Mouse (Mus musculus) limb, embryonic 14.5 days (tissue): ENCODE results near the gene Ubald1. TPM values are rescaled to one million over a fixed set of nuclear protein-coding genes. Genes with fewer than 3 reads are reported as not detected.

Source experiments
- ATAC-seq: fragments of 200-750 bp; cut with Nextera tagmentation; 2 replicates; pipeline ENCODE4 v1.8.0; 2017; ENCODE audit warnings: low read depth, moderate number of reproducible peaks, moderate TSS enrichment; ENCODE audit not compliant: low FRiP score
- DNase-seq: peaks from one replicate; pipeline ENCODE4 v3.0.0-alpha.2; 2015; ENCODE audit warnings: low spot score
- H3K27ac ChIP-seq: fragments of 300-500 bp; sonication (generic); replicated peaks from 2 replicates; pipeline ENCODE4 v1.5.1; 2014; ENCODE audit warnings: low read depth, mild to moderate bottlenecking, low read length, moderate library complexity, mixed read lengths
- H3K27me3 ChIP-seq: fragments of 300-500 bp; sonication (generic); 2 replicates; pipeline ENCODE4 v1.6.1; 2014; ENCODE audit warnings: low read length, mixed read lengths; ENCODE audit not compliant: control insufficient read depth, insufficient read depth
- H3K36me3 ChIP-seq: fragments of 300-500 bp; sonication (generic); 2 replicates; pipeline ENCODE4 v1.6.1; 2014; ENCODE audit warnings: mild to moderate bottlenecking, low read length, moderate library complexity, mixed read lengths; ENCODE audit not compliant: control insufficient read depth, insufficient read depth
- H3K4me1 ChIP-seq: fragments of 300-500 bp; sonication (generic); 2 replicates; pipeline ENCODE4 v1.6.1; 2014; ENCODE audit warnings: antibody characterized with exemption, low read length, mixed read lengths; ENCODE audit not compliant: control insufficient read depth, insufficient read depth
- H3K4me2 ChIP-seq: fragments of 300-500 bp; sonication (generic); replicated peaks from 2 replicates; pipeline ENCODE4 v1.6.1; 2014; ENCODE audit warnings: low read depth, mild to moderate bottlenecking, low read length, moderate library complexity; ENCODE audit not compliant: severe bottlenecking
- H3K4me3 ChIP-seq: fragments of 300-500 bp; sonication (generic); replicated peaks from 2 replicates; pipeline ENCODE4 v1.5.1; 2014; ENCODE audit warnings: low read length
- H3K9ac ChIP-seq: fragments of 300-500 bp; sonication (generic); 2 replicates; pipeline ENCODE4 v1.6.1; 2014; ENCODE audit warnings: mild to moderate bottlenecking, low read depth, low read length, moderate library complexity; ENCODE audit not compliant: severe bottlenecking
- H3K9me3 ChIP-seq: fragments of 300-500 bp; sonication (generic); 2 replicates; pipeline ENCODE4 v1.6.1; 2016; ENCODE audit warnings: low read length; ENCODE audit not compliant: control insufficient read depth
- POLR2A ChIP-seq: fragments of 200-500 bp; IDR thresholded peaks from 2 replicates; pipeline ENCODE4 v1.8.0; 2012; ENCODE audit warnings: inconsistent platforms, mild to moderate bottlenecking, moderate library complexity, borderline replicate concordance; ENCODE audit not compliant: insufficient read depth, insufficient read length; ENCODE audit errors: extremely low read depth
- WGBS: fragments of 180-500 bp; shearing (Covaris S2); extraction: QIAGEN DNeasy Blood & Tissue Kit; methylation state at CpG from one replicate; pipeline ENCODE4 v1.1.7; 2014; 5-methylcytosine and 5-hydroxymethylcytosine counted together
- polyA plus RNA-seq, 2 experiments: library from polyadenylated mRNA; depleted of rRNA in 1 of 2; stranded (reverse) in 1 of 2; unstranded in 1 of 2; fragments of >200 nt; fragmentation: Nextera tagmentation in 1 of 2; extraction: Ambion mirVana in 1 of 2; gene quantifications; 2 replicates each; pipeline versions ENCODE4 v1.2.1 to v1.2.3; 2012 to 2014

Gene Ubald1
- polyA plus RNA-seq, 2 experiments, result 32.5 to 44.3 TPM

GRCm38 (mm10) chr16:4829271-4829900 is 50.7 kb downstream of the Ubald1 start:
- DNase-seq (no peak), ATAC-seq (no peak)
- Histone ChIP-seq H3K36me3 (no peaks in the 10 kb centered on the region), H3K27ac (no peak overlapping the region), H3K9me3 (no peaks in the 10 kb centered on the region), H3K4me3 (no peak overlapping the region), H3K27me3 (no peaks in the 10 kb centered on the region), H3K9ac (no peak overlapping the region), H3K4me1 (no peaks in the 10 kb centered on the region), H3K4me2 (no peak overlapping the region)
- 83% methylated on average over 6 of the region's 6 CpGs for WGBS
- no peak for TF ChIP-seq POLR2A

DNA sequence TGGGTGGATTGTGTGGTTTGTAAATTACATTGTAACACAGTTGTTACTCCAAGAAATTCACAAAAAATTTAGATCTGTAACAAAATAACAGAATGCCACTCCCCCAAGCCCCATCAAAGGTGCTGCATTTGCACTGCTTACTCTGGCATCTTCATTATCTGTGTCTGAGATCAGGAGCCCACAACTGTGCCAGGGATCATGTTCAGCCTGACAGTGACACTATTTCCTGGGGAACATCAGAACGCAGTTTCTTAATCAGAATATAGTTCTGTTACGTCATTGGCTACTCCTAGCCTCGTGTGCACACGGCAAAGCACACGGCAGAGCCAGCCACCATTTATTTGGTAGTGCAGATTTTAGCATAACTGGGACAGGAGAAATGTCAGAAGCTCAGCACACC is 52.5 kb downstream of the Ubald1 start:
- Histone ChIP-seq H3K27ac (no peak overlapping the region), H3K27me3 (no peaks in the 10 kb centered on the region), H3K4me3 (no peak overlapping the region), H3K4me2 (no peak overlapping the region), H3K36me3 (no peaks in the 10 kb centered on the region), H3K9ac (no peak overlapping the region), H3K9me3 (no peaks in the 10 kb centered on the region), H3K4me1 (no peaks in the 10 kb centered on the region)
- 84% methylated on average over 5 of the region's 5 CpGs for WGBS
- TF ChIP-seq POLR2A, result no peak
- DNase-seq, result no peak
- ATAC-seq, result no peak

Other genes with a start within 250 kb of the Ubald1 start
- gene Vasn, start 240.4 kb downstream of the Ubald1 start, polyA plus RNA-seq (2012; rRNA removed), result 75.7 and 117 TPM in 2 replicates
- gene Vasn, start 240.4 kb downstream of the Ubald1 start, polyA plus RNA-seq (2014; fragmentation: Nextera tagmentation; extraction: Ambion mirVana), result 35.7 and 36.8 TPM in 2 replicates
- gene Dnaja3, start 240.3 kb downstream of the Ubald1 start, polyA plus RNA-seq (2012; rRNA removed), result 27.0 and 30.2 TPM in 2 replicates
- 52.4 and 54.7 TPM in 2 replicates for gene Dnaja3, start 240.3 kb downstream of the Ubald1 start, polyA plus RNA-seq (2014; fragmentation: Nextera tagmentation; extraction: Ambion mirVana)
- gene Coro7, start 200.5 kb downstream of the Ubald1 start, polyA plus RNA-seq (2012; rRNA removed), result 40.8 and 51.1 TPM in 2 replicates
- gene Coro7, start 200.5 kb downstream of the Ubald1 start, polyA plus RNA-seq (2014; fragmentation: Nextera tagmentation; extraction: Ambion mirVana), result 15.0 and 16.0 TPM in 2 replicates
- 64.3 and 71.5 TPM in 2 replicates for gene Nmral1, start 161.0 kb downstream of the Ubald1 start, polyA plus RNA-seq (2012; rRNA removed)
- gene Nmral1, start 161.0 kb downstream of the Ubald1 start, polyA plus RNA-seq (2014; fragmentation: Nextera tagmentation; extraction: Ambion mirVana), result 70.9 and 82.0 TPM in 2 replicates
- 56.0 and 63.1 TPM in 2 replicates for gene Hmox2, start 154.0 kb downstream of the Ubald1 start, polyA plus RNA-seq (2012; rRNA removed)
- 96.6 and 106 TPM in 2 replicates for gene Hmox2, start 154.0 kb downstream of the Ubald1 start, polyA plus RNA-seq (2014; fragmentation: Nextera tagmentation; extraction: Ambion mirVana)
- 84.8 and 110 TPM in 2 replicates for gene Cdip1, start 90.0 kb downstream of the Ubald1 start, polyA plus RNA-seq (2012; rRNA removed)
- gene Cdip1, start 90.0 kb downstream of the Ubald1 start, polyA plus RNA-seq (2014; fragmentation: Nextera tagmentation; extraction: Ambion mirVana), result 80.8 and 81.2 TPM in 2 replicates
- not detected in 2 replicates for gene 4930562C15Rik, start 44.9 kb downstream of the Ubald1 start, polyA plus RNA-seq (2012; rRNA removed)
- gene 4930562C15Rik, start 44.9 kb downstream of the Ubald1 start, polyA plus RNA-seq (2014; fragmentation: Nextera tagmentation; extraction: Ambion mirVana), result 0.37 and 0.70 TPM in 2 replicates
- gene Mgrn1, start 5.9 kb upstream of the Ubald1 start, polyA plus RNA-seq (2012; rRNA removed), result 101 and 132 TPM in 2 replicates
- 87.7 and 92.7 TPM in 2 replicates for gene Mgrn1, start 5.9 kb upstream of the Ubald1 start, polyA plus RNA-seq (2014; fragmentation: Nextera tagmentation; extraction: Ambion mirVana)
- gene Nudt16l1, start 58.4 kb upstream of the Ubald1 start, polyA plus RNA-seq (2012; rRNA removed), result 127 and 140 TPM in 2 replicates
- 172 and 178 TPM in 2 replicates for gene Nudt16l1, start 58.4 kb upstream of the Ubald1 start, polyA plus RNA-seq (2014; fragmentation: Nextera tagmentation; extraction: Ambion mirVana)
- 106 and 108 TPM in 2 replicates for gene Anks3, start 83.9 kb upstream of the Ubald1 start, polyA plus RNA-seq (2012; rRNA removed)
- 59.3 and 67.9 TPM in 2 replicates for gene Anks3, start 83.9 kb upstream of the Ubald1 start, polyA plus RNA-seq (2014; fragmentation: Nextera tagmentation; extraction: Ambion mirVana)
- gene Sept12, start 117.5 kb upstream of the Ubald1 start, polyA plus RNA-seq (2012; rRNA removed), result 0.04 and 0.05 TPM in 2 replicates
- not detected in 2 replicates for gene Sept12, start 117.5 kb upstream of the Ubald1 start, polyA plus RNA-seq (2014; fragmentation: Nextera tagmentation; extraction: Ambion mirVana)
- 2.9 and 3.5 TPM in 2 replicates for gene Smim22, start 127.0 kb upstream of the Ubald1 start, polyA plus RNA-seq (2012; rRNA removed)
- gene Smim22, start 127.0 kb upstream of the Ubald1 start, polyA plus RNA-seq (2014; fragmentation: Nextera tagmentation; extraction: Ambion mirVana), result 4.2 and 4.5 TPM in 2 replicates
- gene Rogdi, start 133.2 kb upstream of the Ubald1 start, polyA plus RNA-seq (2012; rRNA removed), result 64.5 and 81.5 TPM in 2 replicates
- 50.1 and 56.7 TPM in 2 replicates for gene Rogdi, start 133.2 kb upstream of the Ubald1 start, polyA plus RNA-seq (2014; fragmentation: Nextera tagmentation; extraction: Ambion mirVana)
- gene Glyr1, start 169.5 kb upstream of the Ubald1 start, polyA plus RNA-seq (2012; rRNA removed), result 121 and 127 TPM in 2 replicates
- gene Glyr1, start 169.5 kb upstream of the Ubald1 start, polyA plus RNA-seq (2014; fragmentation: Nextera tagmentation; extraction: Ambion mirVana), result 87.9 and 102 TPM in 2 replicates
- 37.9 and 46.9 TPM in 2 replicates for gene Ubn1, start 169.7 kb upstream of the Ubald1 start, polyA plus RNA-seq (2012; rRNA removed)
- 25.7 and 29.0 TPM in 2 replicates for gene Ubn1, start 169.7 kb upstream of the Ubald1 start, polyA plus RNA-seq (2014; fragmentation: Nextera tagmentation; extraction: Ambion mirVana)